Mouse (Mus musculus) heart, embryonic 12.5 days (tissue): ENCODE data around the gene Camkmt. TPM values are rescaled to one million over a fixed set of nuclear protein-coding genes. Genes with fewer than 3 reads are reported as not detected.
A peak's percentile ranks its signal among the peaks of the same experiment; 100 is the strongest.

Source experiments
- ATAC-seq: fragments of 200-750 bp; cut with Nextera tagmentation; 2 replicates; pipeline ENCODE4 v1.8.0; 2017; ENCODE audit warnings: moderate TSS enrichment, moderate library complexity; ENCODE audit not compliant: insufficient number of reproducible peaks, low FRiP score
- H3K27ac ChIP-seq: fragments of 300-500 bp; sonication (generic); 2 replicates; pipeline ENCODE4 v1.5.1; 2016; ENCODE audit warnings: mild to moderate bottlenecking, moderate library complexity; ENCODE audit not compliant: poor library complexity, severe bottlenecking
- H3K27me3 ChIP-seq: fragments of 300-500 bp; sonication (generic); replicated peaks from 2 replicates; pipeline ENCODE4 v1.6.1; 2016; ENCODE audit warnings: mild to moderate bottlenecking, moderate library complexity
- H3K36me3 ChIP-seq: fragments of 300-500 bp; sonication (generic); 2 replicates; pipeline ENCODE4 v1.6.1; 2016; ENCODE audit warnings: mild to moderate bottlenecking, moderate library complexity
- H3K4me1 ChIP-seq: fragments of 300-500 bp; sonication (generic); replicated peaks from 2 replicates; pipeline ENCODE4 v1.6.1; 2016; ENCODE audit warnings: mild to moderate bottlenecking
- H3K4me2 ChIP-seq: fragments of 300-500 bp; sonication (generic); 2 replicates; pipeline ENCODE4 v1.6.1; 2016; ENCODE audit warnings: mild to moderate bottlenecking, moderate library complexity
- H3K4me3 ChIP-seq: fragments of 300-500 bp; sonication (generic); 2 replicates; pipeline ENCODE4 v1.5.1; 2016; ENCODE audit warnings: mild to moderate bottlenecking
- H3K9ac ChIP-seq: fragments of 300-500 bp; sonication (generic); 2 replicates; pipeline ENCODE4 v1.6.1; 2016; ENCODE audit warnings: mild to moderate bottlenecking, moderate library complexity
- H3K9me3 ChIP-seq: fragments of 300-500 bp; sonication (generic); replicated peaks from 2 replicates; pipeline ENCODE4 v1.6.1; 2016; ENCODE audit warnings: mild to moderate bottlenecking, moderate library complexity
- WGBS: fragments of 180-500 bp; shearing (Covaris S2); methylation state at CpG from one replicate; pipeline ENCODE4 v1.1.7; 2016; 5-methylcytosine and 5-hydroxymethylcytosine counted together
- polyA plus RNA-seq: library from polyadenylated mRNA; unstranded; fragments of >200 nt; fragmentation: Nextera tagmentation; extraction: Ambion mirVana; gene quantifications from 2 replicates; pipeline ENCODE4 v1.2.1, GENCODE M21; 2016

Gene Camkmt
- polyA plus RNA-seq, 1 experiment from 2014 or later, result 6.6 TPM

GRCm38 (mm10) chr17:85242109-85242508 is 151.8 kb downstream of the Camkmt start:
- H3K36me3 ChIP-seq, result no peaks in the 10 kb centered on the region
- no peaks in the 10 kb centered on the region for H3K27me3 ChIP-seq
- no peak overlapping the region for H3K4me2 ChIP-seq
- WGBS, result 83% methylated on average over 7 of the region's 7 CpGs
- no peak overlapping the region for H3K27ac ChIP-seq
- no peak for ATAC-seq
- no peak overlapping the region for H3K9ac ChIP-seq
- no peak overlapping the region for H3K4me3 ChIP-seq
- H3K4me1 ChIP-seq, result no peaks in the 10 kb centered on the region
- H3K9me3 ChIP-seq, result no peaks in the 10 kb centered on the region

- no peak for ATAC-seq
- Histone ChIP-seq H3K9ac (no peak overlapping the region), H3K36me3 (no peaks in the 10 kb centered on the region), H3K4me1 (peaks cover 3% of the 10 kb centered on the region; the same call in 1 of the 2 replicates), H3K4me3 (no peak overlapping the region), H3K27me3 (no peaks in the 10 kb centered on the region), H3K9me3 (no peaks in the 10 kb centered on the region), H3K27ac (no peak overlapping the region), H3K4me2 (no peak overlapping the region)
- WGBS, result 35% methylated on average over 5 of the region's 5 CpGs
Measured at GRCm38 (mm10) chr17:85248962-85249361, 158.6 kb downstream of the Camkmt start.

DNA sequence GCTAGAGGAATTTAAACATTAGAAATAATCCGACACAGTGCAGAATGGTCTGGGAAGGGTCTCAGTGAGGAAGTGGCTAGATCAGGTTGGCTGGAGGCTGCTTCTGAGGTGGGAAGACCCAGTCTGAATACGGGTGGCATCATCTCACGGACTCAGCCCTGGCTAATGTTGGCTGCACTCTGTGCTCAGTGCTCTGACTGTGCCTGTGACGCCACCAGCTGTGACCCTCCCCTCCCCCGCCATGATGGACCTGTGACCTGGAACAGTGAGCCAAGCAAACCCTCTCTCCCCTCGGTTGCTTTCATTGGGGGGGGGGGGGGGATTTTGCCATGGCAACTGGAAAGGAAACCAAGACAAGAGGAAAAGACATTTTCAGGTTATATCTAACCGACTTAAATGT is 159.4 kb downstream of the Camkmt start:
- no peak overlapping the region for H3K4me2 ChIP-seq
- ATAC-seq, result no peak
- no peaks in the 10 kb centered on the region for H3K36me3 ChIP-seq
- no peaks in the 10 kb centered on the region for H3K27me3 ChIP-seq
- WGBS, result 48% methylated on average over 7 of the region's 7 CpGs
- H3K4me3 ChIP-seq, result no peak overlapping the region
- no peak overlapping the region for H3K27ac ChIP-seq
- H3K4me1 ChIP-seq, result peaks cover 3% of the 10 kb centered on the region; the same call in 1 of the 2 replicates
- no peaks in the 10 kb centered on the region for H3K9me3 ChIP-seq
- H3K9ac ChIP-seq, result no peak overlapping the region

DNA sequence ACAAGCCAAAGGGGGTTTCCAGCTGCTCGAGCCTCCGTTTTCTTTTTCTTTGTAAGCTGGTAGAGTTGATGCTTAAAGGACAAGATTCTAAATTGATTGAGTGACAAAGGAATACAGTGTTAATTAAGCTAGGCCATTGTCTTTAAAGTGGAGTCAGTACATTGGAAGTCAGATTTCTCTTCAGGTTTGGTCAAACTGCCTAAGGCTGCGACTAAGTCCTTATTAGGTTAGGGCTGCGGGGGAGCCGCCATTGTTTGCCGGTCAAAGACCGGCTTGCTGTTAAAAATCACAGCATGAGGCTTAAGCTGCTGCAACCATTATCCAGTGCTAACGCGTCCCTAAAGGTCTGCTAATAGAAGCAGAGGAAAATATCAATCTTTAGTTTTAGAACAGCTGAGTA is 166.6 kb downstream of the Camkmt start:
- Histone ChIP-seq H3K4me1 (peaks cover 8% of the 10 kb centered on the region), H3K27me3 (no peaks in the 10 kb centered on the region), H3K36me3 (no peaks in the 10 kb centered on the region), H3K4me2 (0 out of 2 replicates have a peak overlapping the region, but pooled peaks have one; percentile 7), H3K27ac (no peak overlapping the region), H3K9ac (no peak overlapping the region), H3K9me3 (no peaks in the 10 kb centered on the region), H3K4me3 (no peak overlapping the region)
- 24% methylated on average over 9 of the region's 9 CpGs for WGBS
- ATAC-seq, result no peak

DNA sequence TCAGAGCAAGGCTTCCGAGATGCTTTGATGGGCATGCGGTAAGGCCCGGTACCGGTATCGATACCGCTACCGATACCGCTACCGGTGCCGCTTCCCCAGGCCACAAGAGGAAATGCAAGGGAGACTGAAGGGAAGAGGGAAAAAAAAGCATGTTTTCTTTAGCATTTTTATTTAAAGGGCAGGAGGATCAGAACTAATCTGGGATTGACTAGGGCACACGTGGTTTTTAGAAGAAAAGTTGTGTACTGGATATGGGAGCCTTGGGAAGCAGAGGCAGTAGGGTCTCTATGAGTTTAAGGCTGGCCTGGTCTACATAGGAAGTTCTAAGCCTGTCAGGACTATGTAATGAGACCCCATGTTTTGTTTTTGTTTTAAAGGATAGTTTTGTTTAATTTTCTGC is 167.0 kb downstream of the Camkmt start:
- Histone ChIP-seq H3K27me3 (no peaks in the 10 kb centered on the region), H3K9ac (no peak overlapping the region), H3K4me1 (peaks cover 8% of the 10 kb centered on the region), H3K4me2 (0 out of 2 replicates have a peak overlapping the region, but pooled peaks have one; percentile 7), H3K4me3 (no peak overlapping the region), H3K27ac (no peak overlapping the region), H3K36me3 (no peaks in the 10 kb centered on the region), H3K9me3 (no peaks in the 10 kb centered on the region)
- ATAC-seq, result no peak
- 59% methylated on average over 11 of the region's 11 CpGs for WGBS

- 75% methylated on average over 13 of the region's 13 CpGs for WGBS
- Histone ChIP-seq H3K9me3 (no peaks in the 10 kb centered on the region), H3K4me3 (no peak overlapping the region)
Measured at GRCm38 (mm10) chr17:85258703-85259341, 168.5 kb downstream of the Camkmt start.

GRCm38 (mm10) chr17:85266831-85267422 is 176.6 kb downstream of the Camkmt start:
- H3K9ac ChIP-seq, result no peak overlapping the region
- ATAC-seq, result no peak
- H3K4me3 ChIP-seq, result no peak overlapping the region
- no peaks in the 10 kb centered on the region for H3K9me3 ChIP-seq
- H3K4me1 ChIP-seq, result no peaks in the 10 kb centered on the region
- no peak overlapping the region for H3K27ac ChIP-seq
- 83% methylated on average over 12 of the region's 12 CpGs for WGBS
- H3K4me2 ChIP-seq, result no peak overlapping the region
- no peaks in the 10 kb centered on the region for H3K36me3 ChIP-seq
- no peaks in the 10 kb centered on the region for H3K27me3 ChIP-seq

More at GRCm38 (mm10) chr17:85258703-85259341, 168.5 kb downstream of the Camkmt start:
- H3K4me1 ChIP-seq, result peaks cover 8% of the 10 kb centered on the region
- no peak overlapping the region for H3K9ac ChIP-seq
- H3K27ac ChIP-seq, result no peak overlapping the region
- no peaks in the 10 kb centered on the region for H3K36me3 ChIP-seq
- no peaks in the 10 kb centered on the region for H3K27me3 ChIP-seq
- no peak overlapping the region for H3K4me2 ChIP-seq
- ATAC-seq, result no peak

- ATAC-seq, result no peak
- H3K27ac ChIP-seq, result no peak overlapping the region
- no peak overlapping the region for H3K4me3 ChIP-seq
- 0 out of 2 replicates have a peak, but pooled peaks cover 3% of the 10 kb centered on the region for H3K4me1 ChIP-seq
- 84% methylated on average over 20 of the region's 20 CpGs for WGBS
- H3K9ac ChIP-seq, result no peak overlapping the region
- H3K4me2 ChIP-seq, result no peak overlapping the region
- no peaks in the 10 kb centered on the region for H3K27me3 ChIP-seq
- no peaks in the 10 kb centered on the region for H3K36me3 ChIP-seq
- H3K9me3 ChIP-seq, result no peaks in the 10 kb centered on the region
Measured at GRCm38 (mm10) chr17:85271466-85272175, 181.3 kb downstream of the Camkmt start.

- no peak overlapping the region for H3K27ac ChIP-seq
- H3K4me2 ChIP-seq, result no peak overlapping the region
- no peaks in the 10 kb centered on the region for H3K36me3 ChIP-seq
- H3K4me1 ChIP-seq, result no peaks in the 10 kb centered on the region
- no peaks in the 10 kb centered on the region for H3K27me3 ChIP-seq
- 79% methylated on average over 7 of the region's 7 CpGs for WGBS
- ATAC-seq, result no peak
- H3K9ac ChIP-seq, result no peak overlapping the region
- H3K9me3 ChIP-seq, result no peaks in the 10 kb centered on the region
- no peak overlapping the region for H3K4me3 ChIP-seq
Measured at GRCm38 (mm10) chr17:85279720-85280119, 189.4 kb downstream of the Camkmt start.

- H3K9me3 ChIP-seq, result no peaks in the 10 kb centered on the region
- H3K9ac ChIP-seq, result no peak overlapping the region
- ATAC-seq, result no peak
- no peak overlapping the region for H3K4me3 ChIP-seq
- no peaks in the 10 kb centered on the region for H3K4me1 ChIP-seq
- no peaks in the 10 kb centered on the region for H3K36me3 ChIP-seq
- H3K4me2 ChIP-seq, result no peak overlapping the region
- H3K27ac ChIP-seq, result no peak overlapping the region
- WGBS, result 60% methylated on average over 5 of the region's 5 CpGs
- no peaks in the 10 kb centered on the region for H3K27me3 ChIP-seq
Measured at GRCm38 (mm10) chr17:85282447-85282846, 192.1 kb downstream of the Camkmt start.

DNA sequence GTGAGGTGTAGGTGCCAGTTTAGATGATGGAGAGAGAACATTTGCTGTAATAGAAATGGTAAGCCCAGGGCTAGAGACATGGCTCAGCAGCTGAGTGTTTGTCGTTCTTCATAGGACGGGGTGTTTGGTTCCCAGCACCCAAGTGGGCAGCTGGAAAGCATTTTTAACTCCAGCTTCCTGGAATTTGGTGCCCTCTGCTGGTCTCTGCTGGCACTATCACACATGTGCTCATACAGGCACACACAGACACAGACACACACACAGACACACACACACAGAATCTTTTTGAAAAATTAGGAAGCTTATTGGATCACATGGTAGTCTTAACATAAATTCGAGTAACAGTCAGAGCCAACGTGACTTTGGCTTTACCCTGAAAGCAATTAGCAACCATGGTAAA is 200.8 kb downstream of the Camkmt start:
- no peak for ATAC-seq
- no peak overlapping the region for H3K4me2 ChIP-seq
- no peaks in the 10 kb centered on the region for H3K36me3 ChIP-seq
- H3K27ac ChIP-seq, result no peak overlapping the region
- WGBS, result 86% methylated on average over 4 of the region's 4 CpGs
- H3K4me1 ChIP-seq, result no peaks in the 10 kb centered on the region
- no peaks in the 10 kb centered on the region for H3K27me3 ChIP-seq
- no peak overlapping the region for H3K9ac ChIP-seq
- no peak overlapping the region for H3K4me3 ChIP-seq
- H3K9me3 ChIP-seq, result peaks cover 5% of the 10 kb centered on the region; the same call in 1 of the 2 replicates
